Mouse (Mus musculus) midbrain, embryonic 11.5 days (tissue): ENCODE measurements at regions not wholly inside any gene's neighbourhood (a gene's known extent, or its start where the extent isn't known, plus 50 kb on each side); places are given as distances from the start of the nearest gene placed in this dataset.
A peak's percentile ranks its signal among the peaks of the same experiment; 100 is the strongest.
"Not testable (repeated sequence)": the region's sequence is repeated elsewhere in the genome, so short reads cannot be mapped to it uniquely, and the experiment has no call there.

Source experiments
- ATAC-seq: fragments of 200-750 bp; cut with Nextera tagmentation; 2 replicates; pipeline ENCODE4 v1.8.0; 2017; ENCODE audit warnings: moderate TSS enrichment, moderate library complexity; ENCODE audit not compliant: low FRiP score
- DNase-seq: peaks from one replicate; pipeline ENCODE4 v3.0.0; 2015; ENCODE audit warnings: low spot score; ENCODE audit errors: missing footprints
- H3K27ac ChIP-seq: fragments of 300-500 bp; sonication (generic); 2 replicates; pipeline ENCODE4 v1.5.1; 2014; ENCODE audit warnings: low read depth, low read length
- H3K27me3 ChIP-seq: fragments of 300-500 bp; sonication (generic); 2 replicates; pipeline ENCODE4 v1.6.1; 2014; ENCODE audit warnings: mild to moderate bottlenecking, low read length, moderate library complexity, mixed read lengths; ENCODE audit not compliant: control insufficient read depth, insufficient read depth
- H3K36me3 ChIP-seq: fragments of 300-500 bp; sonication (generic); 2 replicates; pipeline ENCODE4 v1.6.1; 2014; ENCODE audit warnings: mild to moderate bottlenecking, low read length, moderate library complexity, mixed read lengths; ENCODE audit not compliant: control insufficient read depth, insufficient read depth
- H3K4me1 ChIP-seq: fragments of 300-500 bp; sonication (generic); 2 replicates; pipeline ENCODE4 v1.6.1; 2014; ENCODE audit warnings: low read length; ENCODE audit not compliant: control insufficient read depth, insufficient read depth
- H3K4me2 ChIP-seq: fragments of 300-500 bp; sonication (generic); 2 replicates; pipeline ENCODE4 v1.6.1; 2014; ENCODE audit warnings: mild to moderate bottlenecking, moderate library complexity
- H3K4me3 ChIP-seq: fragments of 300-500 bp; sonication (generic); 2 replicates; pipeline ENCODE4 v1.5.1; 2014; ENCODE audit warnings: low read depth, low read length
- H3K9ac ChIP-seq: fragments of 300-500 bp; sonication (generic); 2 replicates; pipeline ENCODE4 v1.6.1; 2014; ENCODE audit warnings: low read length
- H3K9me3 ChIP-seq: fragments of 300-500 bp; sonication (generic); 2 replicates; pipeline ENCODE4 v1.6.1; 2016; ENCODE audit warnings: low read length; ENCODE audit not compliant: control insufficient read depth
- WGBS: fragments of 180-500 bp; shearing (Covaris S2); extraction: QIAGEN DNeasy Blood & Tissue Kit; methylation state at CpG from one replicate; pipeline ENCODE4 v1.1.7; 2014; 5-methylcytosine and 5-hydroxymethylcytosine counted together

DNA sequence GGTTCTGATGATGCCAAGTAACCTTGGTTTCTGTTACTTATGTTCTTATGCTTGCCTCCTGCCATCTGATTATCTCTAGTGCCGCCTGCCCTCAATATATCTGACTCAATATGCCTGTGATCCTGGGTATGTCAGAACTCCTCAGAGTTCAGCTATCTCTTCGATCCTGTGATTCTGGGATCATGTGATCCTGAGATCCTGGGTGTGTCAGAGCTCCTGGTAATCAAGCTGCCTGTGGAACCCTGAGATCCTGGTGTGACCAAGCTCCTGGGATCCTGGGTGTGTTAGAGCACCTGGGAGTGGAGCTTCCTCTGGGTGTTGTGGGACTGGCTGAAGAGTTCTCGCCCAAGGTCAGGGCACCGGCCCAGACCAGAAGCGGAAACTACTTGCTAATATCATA lies 147.1 kb upstream of the Gm37988 start:
- H3K4me1 ChIP-seq, H3K9me3 ChIP-seq, DNase-seq, H3K27ac ChIP-seq, H3K27me3 ChIP-seq, H3K9ac ChIP-seq, ATAC-seq, H3K4me2 ChIP-seq, H3K4me3 ChIP-seq, H3K36me3 ChIP-seq: not testable (repeated sequence)
- 91% methylated on average over 5 of the region's 5 CpGs for WGBS

DNA sequence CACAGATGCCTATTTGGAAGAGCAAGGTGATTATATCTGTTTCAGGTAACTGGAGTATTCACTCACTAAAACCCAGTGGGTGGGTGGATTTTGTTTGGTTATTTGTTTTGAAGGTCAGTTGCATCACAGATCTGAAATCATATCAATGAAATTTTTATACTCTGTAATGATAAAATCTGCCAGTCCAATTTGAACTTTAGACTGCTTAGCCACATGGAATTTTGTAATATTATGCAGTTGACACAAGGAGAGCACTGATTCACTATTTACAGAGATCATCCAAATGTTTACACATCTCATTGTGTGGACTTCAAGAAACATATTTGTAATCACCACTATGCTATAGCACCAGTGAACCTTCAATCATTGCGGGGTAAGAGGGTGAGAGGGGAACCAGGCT lies 145.9 kb upstream of the Gm37988 start:
- no peak overlapping the region for H3K27ac ChIP-seq

DNA sequence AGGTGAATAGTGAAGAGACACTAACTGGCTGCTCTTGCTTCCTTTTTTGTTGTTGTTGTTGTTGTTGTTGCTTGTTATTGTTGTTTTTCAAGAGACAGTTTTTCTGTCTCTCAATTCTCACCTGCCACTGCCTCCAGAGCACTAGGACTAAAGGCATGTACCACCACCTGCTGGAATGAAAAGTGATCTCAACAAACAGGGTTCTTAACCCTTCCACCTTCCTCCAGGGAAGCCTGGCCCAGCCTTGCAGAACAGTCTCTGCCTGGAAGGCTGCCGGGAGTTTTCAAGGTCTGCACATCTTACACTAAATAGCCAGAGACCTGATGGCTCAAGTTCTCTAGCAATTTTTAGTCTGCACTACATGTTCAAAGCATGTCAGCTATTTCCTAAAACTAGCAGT lies 138.0 kb upstream of the Gm37988 start:
- Histone ChIP-seq H3K9ac (no peak overlapping the region), H3K36me3 (no peaks in the 10 kb centered on the region), H3K4me1 (no peaks in the 10 kb centered on the region), H3K9me3 (no peaks in the 10 kb centered on the region), H3K27ac (no peak overlapping the region), H3K4me3 (no peak overlapping the region), H3K27me3 (no peaks in the 10 kb centered on the region), H3K4me2 (no peak overlapping the region)
- 72% methylated on average over 1 of the region's 1 CpGs for WGBS
- no peak for ATAC-seq
- DNase-seq, result no peak

More for the DNA sequence above, 145.9 kb upstream of the Gm37988 start:
- Histone ChIP-seq H3K27me3 (no peaks in the 10 kb centered on the region), H3K9me3 (no peaks in the 10 kb centered on the region), H3K36me3 (no peaks in the 10 kb centered on the region), H3K9ac (no peak overlapping the region), H3K4me3 (no peak overlapping the region), H3K4me1 (no peaks in the 10 kb centered on the region), H3K4me2 (no peak overlapping the region)
- ATAC-seq, result no peak
- 91% methylated on average over 1 of the region's 1 CpGs for WGBS
- no peak for DNase-seq

DNA sequence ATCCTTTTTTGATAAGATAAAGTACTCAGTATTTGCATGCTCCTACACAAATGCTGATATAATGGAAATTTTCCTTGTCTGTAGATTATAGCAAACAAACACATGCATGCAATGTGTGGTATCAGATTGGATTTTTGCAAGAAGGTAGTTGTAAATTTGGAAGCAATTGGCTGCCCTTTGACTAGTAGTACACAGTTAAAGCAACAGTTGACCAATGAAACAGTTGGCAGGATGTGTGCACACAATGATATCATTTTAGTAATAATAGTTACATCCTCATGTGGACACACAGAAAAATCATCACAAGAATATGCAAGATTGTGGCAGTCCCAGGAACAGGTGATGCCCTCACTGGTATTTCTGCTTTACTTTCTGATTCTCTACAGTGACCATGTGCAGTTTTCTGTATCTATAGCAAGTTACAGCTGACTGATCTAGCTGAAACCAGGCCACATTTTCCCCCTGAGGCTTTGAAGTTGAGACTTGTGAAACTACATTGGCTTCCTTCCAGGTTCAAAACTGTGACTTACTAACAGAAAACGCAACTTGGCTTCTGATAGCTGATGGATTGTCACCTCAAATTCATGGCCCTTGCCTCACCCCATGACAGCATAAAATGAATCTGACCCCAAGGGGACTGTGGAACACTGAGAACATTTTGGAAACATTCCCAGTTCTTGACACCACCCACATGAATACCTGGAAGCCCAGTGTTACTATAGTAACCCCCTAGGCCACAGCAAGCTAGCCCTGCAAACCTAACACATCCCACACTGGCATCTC lies 136.3 kb upstream of the Gm37988 start:
- Histone ChIP-seq H3K27me3 (no peaks in the 10 kb centered on the region), H3K9me3 (no peaks in the 10 kb centered on the region), H3K4me1 (no peaks in the 10 kb centered on the region), H3K36me3 (no peaks in the 10 kb centered on the region), H3K4me2 (no peak overlapping the region), H3K4me3 (no peak overlapping the region), H3K27ac (no peak overlapping the region), H3K9ac (no peak overlapping the region)
- ATAC-seq (no peak), DNase-seq (no peak)
- WGBS, result 79% methylated on average over 1 of the region's 1 CpGs

DNA sequence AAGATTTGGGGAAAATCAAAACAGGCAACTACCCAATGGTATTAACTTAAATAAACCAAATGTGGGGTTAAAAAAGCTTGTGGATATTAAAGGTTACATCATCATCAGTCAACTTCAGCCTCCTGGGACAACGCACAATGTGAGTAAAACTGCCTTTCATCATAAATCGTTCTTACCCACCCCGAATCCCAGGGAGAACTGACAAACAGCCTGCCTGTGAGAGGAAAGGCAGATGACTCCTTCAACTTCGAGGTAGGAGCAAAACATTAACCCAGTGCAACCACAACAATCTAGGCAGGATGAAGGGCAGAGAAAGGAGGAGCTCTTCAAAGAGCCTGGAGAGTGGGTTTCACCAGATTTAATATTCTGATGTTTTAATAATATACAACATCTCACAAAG lies 135.3 kb upstream of the Gm37988 start:
- DNase-seq (no peak), ATAC-seq (no peak)
- H3K9ac ChIP-seq, result no peak overlapping the region
- no peaks in the 10 kb centered on the region for H3K4me1 ChIP-seq
- WGBS, result 73% methylated on average over 4 of the region's 4 CpGs
- no peaks in the 10 kb centered on the region for H3K27me3 ChIP-seq
- H3K9me3 ChIP-seq, result no peaks in the 10 kb centered on the region
- no peak overlapping the region for H3K4me2 ChIP-seq
- no peak overlapping the region for H3K4me3 ChIP-seq
- H3K36me3 ChIP-seq, result no peaks in the 10 kb centered on the region
- no peak overlapping the region for H3K27ac ChIP-seq

DNA sequence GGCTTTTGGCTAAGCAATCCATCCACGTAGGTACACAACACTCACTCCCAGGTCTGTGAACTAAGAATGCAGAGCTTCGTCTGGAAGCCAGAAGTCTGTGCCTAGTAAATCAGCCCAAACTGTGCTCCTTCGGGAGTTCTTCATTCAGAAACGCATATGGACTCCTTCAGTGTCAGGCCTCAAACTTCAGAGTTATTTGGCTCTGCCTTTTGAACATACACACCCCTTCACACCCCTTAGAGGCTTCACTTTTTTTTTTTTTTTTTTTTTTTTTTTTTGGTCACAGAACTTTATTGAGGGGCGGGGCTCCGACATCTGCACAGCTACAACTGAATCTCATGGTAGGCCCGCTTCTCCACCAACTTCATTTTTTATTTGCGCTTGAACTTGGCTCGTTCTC lies 120.1 kb upstream of the Gm37988 start:
- Histone ChIP-seq H3K36me3 (no peaks in the 10 kb centered on the region), H3K4me3 (no peak overlapping the region), H3K4me1 (no peaks in the 10 kb centered on the region), H3K27ac (no peak overlapping the region), H3K4me2 (no peak overlapping the region), H3K9me3 (no peaks in the 10 kb centered on the region), H3K27me3 (no peaks in the 10 kb centered on the region), H3K9ac (no peak overlapping the region)
- 0 out of 2 replicates have a peak, but pooled peaks have one; percentile 6 for ATAC-seq
- no peak for DNase-seq
- WGBS, result 92% methylated on average over 9 of the region's 9 CpGs

DNA sequence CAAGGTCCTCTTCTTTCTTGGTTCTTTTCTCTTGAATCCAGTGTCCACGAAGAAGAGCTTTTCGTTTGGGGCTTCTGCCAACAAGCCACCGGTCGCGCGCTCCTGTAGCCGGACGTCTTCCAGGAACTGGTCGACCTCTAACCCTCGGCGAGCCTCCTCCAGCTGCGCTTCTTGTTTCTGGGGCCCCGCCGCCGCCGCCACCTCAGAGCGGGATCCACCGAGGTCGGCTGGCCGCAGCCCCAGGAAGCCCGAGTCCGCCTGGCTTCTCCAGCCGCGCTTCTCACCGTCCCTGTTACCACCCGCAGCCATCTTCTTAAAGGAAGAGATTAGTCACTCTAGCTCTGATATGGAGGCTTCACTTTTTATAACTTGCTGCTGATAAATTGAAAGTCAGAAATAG lies 118.6 kb upstream of the Gm37988 start:
- 13% methylated on average over 26 of the region's 26 CpGs for WGBS
- Histone ChIP-seq H3K27me3 (no peaks in the 10 kb centered on the region), H3K9ac (no peak overlapping the region; the same call in 1 of the 2 replicates), H3K9me3 (no peaks in the 10 kb centered on the region), H3K36me3 (no peaks in the 10 kb centered on the region), H3K4me2 (peak overlapping the region; percentile 28; the same call in 1 of the 2 replicates), H3K27ac (no peak overlapping the region), H3K4me1 (no peaks in the 10 kb centered on the region), H3K4me3 (no peak overlapping the region)
- no peak for DNase-seq
- peak; percentile 48; the same call in 1 of the 2 replicates for ATAC-seq

DNA sequence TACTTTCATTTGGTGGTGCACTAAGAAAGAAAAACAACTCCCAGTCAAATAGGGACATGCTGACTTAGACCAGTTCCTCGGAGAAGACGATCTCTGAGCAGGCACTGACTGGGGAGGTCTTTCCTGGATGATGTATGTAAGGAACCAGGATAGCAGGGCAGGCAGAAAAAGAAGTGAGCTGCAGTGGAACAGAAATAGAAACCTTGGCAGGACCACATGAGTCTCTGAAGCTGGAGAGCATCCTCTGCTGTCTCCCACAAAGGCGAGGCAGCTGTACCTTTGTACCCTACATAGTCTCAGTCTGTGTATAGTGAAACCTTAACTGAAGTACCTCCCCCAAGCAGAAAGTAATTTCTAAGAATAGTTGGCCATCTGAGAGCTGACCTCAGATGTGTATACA lies 104.4 kb upstream of the Gm37988 start:
- Histone ChIP-seq H3K4me1 (no peaks in the 10 kb centered on the region), H3K4me2 (no peak overlapping the region), H3K4me3 (no peak overlapping the region), H3K9ac (no peak overlapping the region), H3K9me3 (no peaks in the 10 kb centered on the region), H3K27ac (no peak overlapping the region), H3K27me3 (no peaks in the 10 kb centered on the region), H3K36me3 (no peaks in the 10 kb centered on the region)
- ATAC-seq, result no peak
- 90% methylated on average over 3 of the region's 3 CpGs for WGBS
- no peak for DNase-seq

DNA sequence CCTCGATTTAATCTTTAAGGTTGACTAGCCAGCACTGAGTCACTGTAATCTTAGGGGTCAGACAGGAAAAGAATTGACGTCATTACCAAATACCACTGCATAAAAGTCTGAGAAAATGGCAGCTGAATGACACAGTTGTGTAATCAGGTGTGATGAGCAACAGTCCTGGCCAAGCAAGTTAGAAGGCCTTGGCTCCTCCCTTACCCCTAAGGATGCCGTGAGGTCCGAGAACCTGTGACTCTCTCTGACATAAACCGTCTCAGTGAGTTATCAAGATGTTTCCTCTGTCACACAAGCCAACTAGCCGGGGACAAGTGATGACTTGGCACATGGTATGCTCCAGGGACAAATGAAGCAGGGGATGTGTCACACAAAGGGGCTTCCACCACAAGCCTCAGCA lies 101.5 kb upstream of the Gm37988 start:
- Histone ChIP-seq H3K4me1 (no peaks in the 10 kb centered on the region), H3K36me3 (no peaks in the 10 kb centered on the region), H3K9me3 (no peaks in the 10 kb centered on the region), H3K27me3 (no peaks in the 10 kb centered on the region), H3K9ac (no peak overlapping the region), H3K27ac (no peak overlapping the region), H3K4me3 (no peak overlapping the region), H3K4me2 (no peak overlapping the region)
- WGBS, result 78% methylated on average over 6 of the region's 6 CpGs
- ATAC-seq (no peak), DNase-seq (no peak)
